In genomic region chr11:93995111-93995719, GRCm38 (mm10) we compare ENCODE assay signal across 8 mouse cellular contexts. TPM values are rescaled to one million over a fixed set of nuclear protein-coding genes. Genes with fewer than 3 reads are reported as not detected.
DNase-seq lines count a peak whose midpoint lies in the region; ATAC-seq and TF ChIP-seq lines count a peak whose summit lies in the region.

No protein-coding gene starts in this region.

- H3K36me3 ChIP-seq in C2C12 (ENCODE audit: control insufficient read depth, insufficient read depth), result no peaks in the 10 kb centered on the region
- H3K36me3 ChIP-seq in erythroblast, embryonic 14.5 days (ENCODE audit: control insufficient read depth), result peaks cover 6% of the 10 kb centered on the region
- H3K36me3 ChIP-seq in heart, embryonic 10.5 days, result no peaks in the 10 kb centered on the region
- no peaks in the 10 kb centered on the region for H3K36me3 ChIP-seq in kidney, embryonic 15.5 days
- no peaks in the 10 kb centered on the region for H3K36me3 ChIP-seq in limb, embryonic 15.5 days
- H3K36me3 ChIP-seq in midbrain, postnatal 0 days (ENCODE audit: insufficient read depth, low read length), result no peaks in the 10 kb centered on the region; the same call in 1 of the 2 replicates

- H3K27me3 ChIP-seq in C2C12 (ENCODE audit: control insufficient read depth, insufficient read depth, insufficient read length), result no peaks in the 10 kb centered on the region
- no peaks in the 10 kb centered on the region for H3K27me3 ChIP-seq in erythroblast, embryonic 14.5 days (ENCODE audit: control insufficient read depth)
- H3K27me3 ChIP-seq in heart, embryonic 10.5 days (ENCODE audit: insufficient read depth, poor library complexity, severe bottlenecking), result no peaks in the 10 kb centered on the region
- H3K27me3 ChIP-seq in kidney, embryonic 15.5 days, result 0 out of 2 replicates have a peak, but pooled peaks cover 2% of the 10 kb centered on the region
- no peaks in the 10 kb centered on the region; the same call in 1 of the 2 replicates for H3K27me3 ChIP-seq in limb, embryonic 15.5 days
- no peaks in the 10 kb centered on the region for H3K27me3 ChIP-seq in midbrain, postnatal 0 days (ENCODE audit: insufficient read depth, low read length)

- peaks cover 37% of the 10 kb centered on the region for H3K79me3 ChIP-seq in C2C12 (ENCODE audit: low read depth)

- peak overlapping the region; percentile 66 for H3K9ac ChIP-seq in kidney, embryonic 15.5 days
- peak overlapping the region; percentile 52 for H3K9ac ChIP-seq in limb, embryonic 15.5 days
- H3K9ac ChIP-seq in midbrain, postnatal 0 days (replicated peaks; ENCODE audit: low read length, poor library complexity, severe bottlenecking), result peak overlapping the region; percentile 92

- TF ChIP-seq POLR2A in brain, embryonic 14.5 days (IDR thresholded peaks at IDR 0.05; ENCODE audit: borderline replicate concordance, extremely low read depth, insufficient read depth, insufficient read length, poor library complexity, severe bottlenecking), result no peak

- H3K9me3 ChIP-seq in erythroblast, embryonic 14.5 days (ENCODE audit: control insufficient read depth, low read length), result no peaks in the 10 kb centered on the region
- H3K9me3 ChIP-seq in heart, embryonic 10.5 days, result no peaks in the 10 kb centered on the region
- H3K9me3 ChIP-seq in kidney, embryonic 15.5 days (replicated peaks), result no peaks in the 10 kb centered on the region
- H3K9me3 ChIP-seq in limb, embryonic 15.5 days, result no peaks in the 10 kb centered on the region
- no peaks in the 10 kb centered on the region for H3K9me3 ChIP-seq in midbrain, postnatal 0 days (ENCODE audit: low read length)

- no peak for TF ChIP-seq CTCF in C2C12 (IDR thresholded peaks at IDR 0.05; ENCODE audit: control insufficient read depth, insufficient read depth, insufficient read length)
- no peak for TF ChIP-seq CTCF in brain, embryonic 14.5 days (IDR thresholded peaks at IDR 0.05; ENCODE audit: borderline replicate concordance, extremely low read depth, insufficient read depth, insufficient read length)
- TF ChIP-seq CTCF in midbrain, postnatal 0 days (IDR thresholded peaks at IDR 0.05), result no peak

- H3K27ac ChIP-seq in heart, embryonic 10.5 days, result peak overlapping the region; percentile 97
- peak overlapping the region; percentile 98 for H3K27ac ChIP-seq in kidney, embryonic 15.5 days
- peak overlapping the region; percentile 97 for H3K27ac ChIP-seq in limb, embryonic 15.5 days
- H3K27ac ChIP-seq in midbrain, postnatal 0 days (ENCODE audit: low read depth, low read length), result peak overlapping the region; percentile 94

- peaks cover 42% of the 10 kb centered on the region for H3K79me2 ChIP-seq in C2C12 (ENCODE audit: control insufficient read depth, insufficient read depth)

- ATAC-seq in kidney, embryonic 15.5 days (replicated peaks; ENCODE audit: low FRiP score), result peak; percentile 55
- ATAC-seq in limb, embryonic 15.5 days (ENCODE audit: insufficient number of reproducible peaks, low FRiP score, low TSS enrichment, low read depth), result peak; percentile 74
- peak; percentile 36 for ATAC-seq in midbrain, postnatal 0 days (ENCODE audit: low FRiP score)

- peak; percentile 59 for DNase-seq in brain, embryonic 14.5 days (ENCODE audit: low read depth)
- DNase-seq in heart, embryonic 10.5 days (ENCODE audit: low spot score), result peak; percentile 93
- peak; percentile 57 for DNase-seq in midbrain, postnatal 0 days (ENCODE audit: low spot score)
- peak; percentile 43 to 55 for DNase-seq in spleen, postnatal 14 days (ENCODE audit: low spot score in 2 of 2)

- H3K4me2 ChIP-seq in kidney, embryonic 15.5 days, result peak overlapping the region; percentile 81
- peak overlapping the region; percentile 83 for H3K4me2 ChIP-seq in limb, embryonic 15.5 days
- peak overlapping the region; percentile 92 for H3K4me2 ChIP-seq in midbrain, postnatal 0 days (ENCODE audit: low read depth, low read length, poor library complexity, severe bottlenecking)

- 7% methylated on average over 15 of the region's 15 CpGs for WGBS in heart, embryonic 10.5 days
- WGBS in kidney, embryonic 15.5 days, result 4% methylated on average over 15 of the region's 15 CpGs
- WGBS in limb, embryonic 15.5 days, result 5% methylated on average over 15 of the region's 15 CpGs
- 7% methylated on average over 15 of the region's 15 CpGs for WGBS in midbrain, postnatal 0 days

- peak overlapping the region; percentile 86 for H3K4me3 ChIP-seq in C2C12 (ENCODE audit: insufficient read depth, poor library complexity, severe bottlenecking)
- H3K4me3 ChIP-seq in erythroblast, embryonic 14.5 days (replicated peaks), result peak overlapping the region; percentile 90
- H3K4me3 ChIP-seq in heart, embryonic 10.5 days, result peak overlapping the region; percentile 97
- H3K4me3 ChIP-seq in kidney, embryonic 15.5 days (replicated peaks), result peak overlapping the region; percentile 84
- peak overlapping the region; percentile 97 for H3K4me3 ChIP-seq in limb, embryonic 15.5 days
- H3K4me3 ChIP-seq in midbrain, postnatal 0 days (ENCODE audit: low read depth, low read length), result peak overlapping the region; percentile 96

- peaks cover 46% of the 10 kb centered on the region for H3K4me1 ChIP-seq in erythroblast, embryonic 14.5 days (ENCODE audit: control insufficient read depth)
- peaks cover 23% of the 10 kb centered on the region for H3K4me1 ChIP-seq in heart, embryonic 10.5 days
- H3K4me1 ChIP-seq in kidney, embryonic 15.5 days, result peaks cover 26% of the 10 kb centered on the region
- peaks cover 23% of the 10 kb centered on the region for H3K4me1 ChIP-seq in limb, embryonic 15.5 days
- peaks cover 22% of the 10 kb centered on the region for H3K4me1 ChIP-seq in midbrain, postnatal 0 days (ENCODE audit: insufficient read depth, low read length)

- H3ac ChIP-seq in C2C12 (ENCODE audit: control insufficient read depth, insufficient read length, low read depth), result peak overlapping the region; percentile 81

TF ChIP-seq in C2C12, 6 proteins besides CTCF, POLR2A, EP300 and RAD21:
- no peak for TF ChIP-seq CEBPB (IDR thresholded peaks at IDR 0.05; ENCODE audit: low read depth)
- TF ChIP-seq MAX (IDR thresholded peaks at IDR 0.05), result peak; percentile 54
- no peak for TF ChIP-seq MYOG (IDR thresholded peaks at IDR 0.05; ENCODE audit: control insufficient read depth, extremely low read depth, insufficient read length)
- peak; percentile 77 for TF ChIP-seq FOSL1 (IDR thresholded peaks at IDR 0.05; ENCODE audit: insufficient read depth, low read length, poor library complexity, severe bottlenecking)
- TF ChIP-seq USF1 (IDR thresholded peaks at IDR 0.05; ENCODE audit: low read depth), result no peak

RNA-seq across cellular contexts. Expression of gene Spag9, which starts 0.7 kb away (rescaled TPM):
- polyA plus RNA-seq in C2C12 (2012; fragmentation: generic; extraction: Trizol), result 12.6 TPM
- 91.9 and 112 TPM in 2 replicates for polyA plus RNA-seq in brain, embryonic 14.5 days (2012; rRNA removed)
- 0.17 and 0.21 TPM in 2 replicates for polyA plus RNA-seq in erythroblast, embryonic 14.5 days (2012)
- polyA plus RNA-seq in heart, embryonic 10.5 days (2016; fragmentation: Nextera tagmentation; extraction: Ambion mirVana), result 27.8 and 32.4 TPM in 2 replicates
- 35.1 and 37.2 TPM in 2 replicates for polyA plus RNA-seq in kidney, embryonic 15.5 days (2015; fragmentation: Nextera tagmentation; extraction: Ambion mirVana)
- polyA plus RNA-seq in limb, embryonic 15.5 days (2015; fragmentation: Nextera tagmentation; extraction: Ambion mirVana), result 39.4 and 44.0 TPM in 2 replicates
- total RNA-seq in midbrain, postnatal 0 days (2014; rRNA removed), result 131 and 161 TPM in 2 replicates
- 66.8 and 80.7 TPM in 2 replicates for polyA plus RNA-seq in midbrain, postnatal 0 days (2015; fragmentation: Nextera tagmentation; extraction: Ambion mirVana)

RNA-seq across cellular contexts. Expression of gene Nme1, which starts 26.9 kb away (rescaled TPM):
- polyA plus RNA-seq in C2C12 (2012; fragmentation: generic; extraction: Trizol), result 109 TPM
- polyA plus RNA-seq in brain, embryonic 14.5 days (2012; rRNA removed), result 304 and 390 TPM in 2 replicates
- 11.0 and 13.0 TPM in 2 replicates for polyA plus RNA-seq in erythroblast, embryonic 14.5 days (2012)
- 188 and 263 TPM in 2 replicates for polyA plus RNA-seq in heart, embryonic 10.5 days (2016; fragmentation: Nextera tagmentation; extraction: Ambion mirVana)
- polyA plus RNA-seq in kidney, embryonic 15.5 days (2015; fragmentation: Nextera tagmentation; extraction: Ambion mirVana), result 165 and 172 TPM in 2 replicates
- 109 and 113 TPM in 2 replicates for polyA plus RNA-seq in limb, embryonic 15.5 days (2015; fragmentation: Nextera tagmentation; extraction: Ambion mirVana)
- total RNA-seq in midbrain, postnatal 0 days (2014; rRNA removed), result 46.2 and 66.9 TPM in 2 replicates
- 383 and 424 TPM in 2 replicates for polyA plus RNA-seq in midbrain, postnatal 0 days (2015; fragmentation: Nextera tagmentation; extraction: Ambion mirVana)

RNA-seq across cellular contexts. Expression of gene Gm20390, which starts 27.1 kb away (rescaled TPM):
- 578 TPM for polyA plus RNA-seq in C2C12 (2012; fragmentation: generic; extraction: Trizol)
- polyA plus RNA-seq in brain, embryonic 14.5 days (2012; rRNA removed), result 95.0 and 101 TPM in 2 replicates
- polyA plus RNA-seq in erythroblast, embryonic 14.5 days (2012), result 9.9 and 13.0 TPM in 2 replicates
- 432 and 461 TPM in 2 replicates for polyA plus RNA-seq in heart, embryonic 10.5 days (2016; fragmentation: Nextera tagmentation; extraction: Ambion mirVana)
- 462 and 483 TPM in 2 replicates for polyA plus RNA-seq in kidney, embryonic 15.5 days (2015; fragmentation: Nextera tagmentation; extraction: Ambion mirVana)
- polyA plus RNA-seq in limb, embryonic 15.5 days (2015; fragmentation: Nextera tagmentation; extraction: Ambion mirVana), result 341 and 347 TPM in 2 replicates
- total RNA-seq in midbrain, postnatal 0 days (2014; rRNA removed), result 61.1 and 113 TPM in 2 replicates
- 370 and 379 TPM in 2 replicates for polyA plus RNA-seq in midbrain, postnatal 0 days (2015; fragmentation: Nextera tagmentation; extraction: Ambion mirVana)

RNA-seq across cellular contexts. Expression of gene Nme2, which starts 39.2 kb away (rescaled TPM):
- 982 TPM for polyA plus RNA-seq in C2C12 (2012; fragmentation: generic; extraction: Trizol)
- polyA plus RNA-seq in brain, embryonic 14.5 days (2012; rRNA removed), result 190 and 248 TPM in 2 replicates
- 1.4 and 1.7 TPM in 2 replicates for polyA plus RNA-seq in erythroblast, embryonic 14.5 days (2012)
- 176 and 218 TPM in 2 replicates for polyA plus RNA-seq in heart, embryonic 10.5 days (2016; fragmentation: Nextera tagmentation; extraction: Ambion mirVana)
- polyA plus RNA-seq in kidney, embryonic 15.5 days (2015; fragmentation: Nextera tagmentation; extraction: Ambion mirVana), result 262 and 314 TPM in 2 replicates
- 322 and 365 TPM in 2 replicates for polyA plus RNA-seq in limb, embryonic 15.5 days (2015; fragmentation: Nextera tagmentation; extraction: Ambion mirVana)
- total RNA-seq in midbrain, postnatal 0 days (2014; rRNA removed), result 237 and 286 TPM in 2 replicates
- polyA plus RNA-seq in midbrain, postnatal 0 days (2015; fragmentation: Nextera tagmentation; extraction: Ambion mirVana), result 139 and 145 TPM in 2 replicates

Comparison
In these comparisons a context has a peak if more than half of its experiments do, and no peak if none do; other contexts are left out.
1. Peak in every context shown above with its lines: DNase-seq, ATAC-seq, H3K4me3 ChIP-seq and H3K27ac ChIP-seq.
2. RNA of gene Spag9, which starts 0.7 kb away (polyA plus RNA-seq): 91.9 to 112 TPM in brain, embryonic 14.5 days, 66.8 to 80.7 TPM in midbrain, postnatal 0 days, 39.4 to 44.0 TPM in limb, embryonic 15.5 days, 35.1 to 37.2 TPM in kidney, embryonic 15.5 days, 27.8 to 32.4 TPM in heart, embryonic 10.5 days and 12.6 TPM in C2C12 (single experiment); 0.17 to 0.21 TPM in erythroblast, embryonic 14.5 days; every median in the first group is over 10 times any median in the second.